Mouse (Mus musculus) forebrain, embryonic 13.5 days (tissue): ENCODE measurements around the gene Zfp866. TPM values are rescaled to one million over a fixed set of nuclear protein-coding genes. Genes with fewer than 3 reads are reported as not detected.

Source experiments
- polyA plus RNA-seq: library from polyadenylated mRNA; unstranded; fragments of >200 nt; fragmentation: Nextera tagmentation; extraction: Ambion mirVana; gene quantifications from 2 replicates; pipeline ENCODE4 v1.2.1, GENCODE M21; 2015

Gene Zfp866
- polyA plus RNA-seq, 1 experiment from 2014 or later, result 43.0 TPM

Other genes with a start within 250 kb of the Zfp866 start
- gene Zfp868, start 165.6 kb downstream of the Zfp866 start, polyA plus RNA-seq, result 42.9 and 44.8 TPM in 2 replicates
- gene Zfp964, start 136.7 kb downstream of the Zfp866 start, polyA plus RNA-seq, result 1.9 TPM in 2 replicates
- 27.9 and 34.9 TPM in 2 replicates for gene Zfp869, start 80.5 kb downstream of the Zfp866 start, polyA plus RNA-seq
- gene Zfp963, start 41.2 kb downstream of the Zfp866 start, polyA plus RNA-seq, result 7.2 and 8.8 TPM in 2 replicates
- gene Gm20422, start 16.3 kb downstream of the Zfp866 start, polyA plus RNA-seq, result 0.28 and 0.81 TPM in 2 replicates
- gene Atp13a1, start within 50 bp of the Zfp866 start, polyA plus RNA-seq, result 41.7 and 45.5 TPM in 2 replicates
- 24.0 and 28.6 TPM in 2 replicates for gene Gmip, start 17.5 kb upstream of the Zfp866 start, polyA plus RNA-seq
- gene Lpar2, start 31.3 kb upstream of the Zfp866 start, polyA plus RNA-seq, result 0.88 and 0.89 TPM in 2 replicates
- 63.5 and 67.7 TPM in 2 replicates for gene Pbx4, start 41.3 kb upstream of the Zfp866 start, polyA plus RNA-seq
- gene Cilp2, start 96.5 kb upstream of the Zfp866 start, polyA plus RNA-seq, result 1.1 and 1.3 TPM in 2 replicates
- 2.5 and 3.4 TPM in 2 replicates for gene Tssk6, start 111.0 kb upstream of the Zfp866 start, polyA plus RNA-seq
- gene Ndufa13, start 111.4 kb upstream of the Zfp866 start, polyA plus RNA-seq, result 172 and 183 TPM in 2 replicates
- 7.2 and 7.9 TPM in 2 replicates for gene Yjefn3, start 111.5 kb upstream of the Zfp866 start, polyA plus RNA-seq
- gene Gatad2a, start 205.2 kb upstream of the Zfp866 start, polyA plus RNA-seq, result 29.5 and 31.7 TPM in 2 replicates